Mouse (Mus musculus): ENCODE measurements around the gene Dtx1. TPM values are rescaled to one million over a fixed set of nuclear protein-coding genes. Genes with fewer than 3 reads are reported as not detected.

Gene Dtx1
- polyA plus RNA-seq (2016; fragmentation: Nextera tagmentation; extraction: Ambion mirVana) = 1.3 and 2.0 TPM in 2 replicates

- H3K4me3 ChIP-seq = peak within 1 kb of the TSS; percentile 64
- no peaks in the 10 kb centered on the region for H3K36me3 ChIP-seq (replicated peaks)
- H3K9me3 ChIP-seq = no peaks in the 10 kb centered on the region
- DNase-seq (ENCODE audit: extremely low spot score, low spot score) = no peak
- peaks cover 94% of the 10 kb centered on the region for H3K27me3 ChIP-seq (ENCODE audit: poor library complexity, severe bottlenecking)
- peaks cover 38% of the 10 kb centered on the region for H3K4me1 ChIP-seq
- H3K27ac ChIP-seq = peak within 1 kb of the TSS; percentile 75
- 32% methylated on average over 3 of the region's 3 CpGs for WGBS
Measured at GRCm38 (mm10) chr5:120711827-120712226, at the start of gene Dtx1. Gene Dtx1, minus strand, starts transcription at chr5:120711927.

GRCm38 (mm10) chr5:120754215-120754614 is 42.5 kb upstream of the Dtx1 start:
- Histone ChIP-seq H3K36me3 (replicated peaks) (no peaks in the 10 kb centered on the region), H3K4me1 (no peaks in the 10 kb centered on the region), H3K9me3 (no peaks in the 10 kb centered on the region), H3K4me3 (no peak overlapping the region), H3K27me3 (ENCODE audit: poor library complexity, severe bottlenecking) (no peaks in the 10 kb centered on the region), H3K27ac (no peak overlapping the region)
- 95% methylated on average over 4 of the region's 4 CpGs for WGBS
- no peak for DNase-seq (ENCODE audit: extremely low spot score, low spot score)

- H3K27ac ChIP-seq = no peak overlapping the region
- no peak overlapping the region for H3K4me3 ChIP-seq
- WGBS = 83% methylated on average over 3 of the region's 3 CpGs
- H3K36me3 ChIP-seq (replicated peaks) = no peaks in the 10 kb centered on the region
- no peaks in the 10 kb centered on the region for H3K4me1 ChIP-seq
- H3K9me3 ChIP-seq = no peaks in the 10 kb centered on the region
- DNase-seq (ENCODE audit: extremely low spot score, low spot score) = no peak
- H3K27me3 ChIP-seq (ENCODE audit: poor library complexity, severe bottlenecking) = no peaks in the 10 kb centered on the region
Measured at GRCm38 (mm10) chr5:120752786-120753185, 41.1 kb upstream of the Dtx1 start.

- Histone ChIP-seq H3K27ac (no peak overlapping the region), H3K9me3 (no peaks in the 10 kb centered on the region), H3K4me3 (no peak overlapping the region), H3K27me3 (ENCODE audit: poor library complexity, severe bottlenecking) (no peaks in the 10 kb centered on the region), H3K36me3 (replicated peaks) (no peaks in the 10 kb centered on the region), H3K4me1 (no peaks in the 10 kb centered on the region)
- WGBS = 75% methylated on average over 3 of the region's 3 CpGs
- no peak for DNase-seq (ENCODE audit: extremely low spot score, low spot score)
Measured at GRCm38 (mm10) chr5:120751206-120751605, 39.5 kb upstream of the Dtx1 start.

- H3K4me1 ChIP-seq = no peaks in the 10 kb centered on the region
- WGBS = 67% methylated on average over 5 of the region's 5 CpGs
Measured at GRCm38 (mm10) chr5:120749688-120750087, 38.0 kb upstream of the Dtx1 start, which contains the start of gene Oas2. Gene Oas2, minus strand, starts transcription at chr5:120749853.

GRCm38 (mm10) chr5:120746451-120746850 is 34.7 kb upstream of the Dtx1 start:
- H3K4me3 ChIP-seq = no peak overlapping the region
- DNase-seq (ENCODE audit: extremely low spot score, low spot score) = peak; percentile 25
- H3K27me3 ChIP-seq (ENCODE audit: poor library complexity, severe bottlenecking) = no peaks in the 10 kb centered on the region
- 21% methylated on average over 5 of the region's 5 CpGs for whole genome bisulfite sequencing
- no peaks in the 10 kb centered on the region for H3K36me3 ChIP-seq (replicated peaks)
- H3K27ac ChIP-seq = no peak overlapping the region
- H3K9me3 ChIP-seq = no peaks in the 10 kb centered on the region
- H3K4me1 ChIP-seq = no peaks in the 10 kb centered on the region

More at GRCm38 (mm10) chr5:120749688-120750087, 38.0 kb upstream of the Dtx1 start, which contains the start of gene Oas2:
- no peaks in the 10 kb centered on the region for H3K36me3 ChIP-seq (replicated peaks)
- H3K4me3 ChIP-seq = no peak within 1 kb of the TSS
- H3K27me3 ChIP-seq (ENCODE audit: poor library complexity, severe bottlenecking) = no peaks in the 10 kb centered on the region
- no peaks in the 10 kb centered on the region for H3K9me3 ChIP-seq
- no peak within 1 kb of the TSS for H3K27ac ChIP-seq
- DNase-seq (ENCODE audit: extremely low spot score, low spot score) = no peak

GRCm38 (mm10) chr5:120742125-120742524 is 30.4 kb upstream of the Dtx1 start:
- no peak overlapping the region for H3K27ac ChIP-seq
- H3K9me3 ChIP-seq = no peaks in the 10 kb centered on the region
- DNase-seq (ENCODE audit: extremely low spot score, low spot score) = peak; percentile 33
- H3K27me3 ChIP-seq (ENCODE audit: poor library complexity, severe bottlenecking) = no peaks in the 10 kb centered on the region
- 33% methylated on average over 4 of the region's 4 CpGs for WGBS
- H3K4me3 ChIP-seq = no peak overlapping the region
- H3K36me3 ChIP-seq (replicated peaks) = no peaks in the 10 kb centered on the region
- H3K4me1 ChIP-seq = no peaks in the 10 kb centered on the region

- Histone ChIP-seq H3K27ac (no peak overlapping the region), H3K4me1 (peaks cover 14% of the 10 kb centered on the region), H3K4me3 (no peak overlapping the region), H3K27me3 (ENCODE audit: poor library complexity, severe bottlenecking) (no peaks in the 10 kb centered on the region), H3K9me3 (no peaks in the 10 kb centered on the region), H3K36me3 (replicated peaks) (no peaks in the 10 kb centered on the region)
- no peak for DNase-seq (ENCODE audit: extremely low spot score, low spot score)
- WGBS = 66% methylated on average over 14 of the region's 14 CpGs
Measured at GRCm38 (mm10) chr5:120734380-120734990, 22.8 kb upstream of the Dtx1 start.

- no peaks in the 10 kb centered on the region for H3K27me3 ChIP-seq (ENCODE audit: poor library complexity, severe bottlenecking)
- no peaks in the 10 kb centered on the region for H3K36me3 ChIP-seq (replicated peaks)
- 88% methylated on average over 3 of the region's 3 CpGs for WGBS
- no peak overlapping the region for H3K4me3 ChIP-seq
- H3K27ac ChIP-seq = no peak overlapping the region
- H3K4me1 ChIP-seq = peaks cover 14% of the 10 kb centered on the region
- no peaks in the 10 kb centered on the region for H3K9me3 ChIP-seq
- no peak for DNase-seq (ENCODE audit: extremely low spot score, low spot score)
Measured at GRCm38 (mm10) chr5:120733696-120734095, 22.0 kb upstream of the Dtx1 start.

- Histone ChIP-seq H3K36me3 (replicated peaks) (no peaks in the 10 kb centered on the region), H3K4me3 (no peak overlapping the region), H3K9me3 (no peaks in the 10 kb centered on the region), H3K27ac (no peak overlapping the region), H3K27me3 (ENCODE audit: poor library complexity, severe bottlenecking) (no peaks in the 10 kb centered on the region), H3K4me1 (peaks cover 14% of the 10 kb centered on the region)
- no peak for DNase-seq (ENCODE audit: extremely low spot score, low spot score)
- 57% methylated on average over 1 of the region's 1 CpGs for WGBS
Measured at GRCm38 (mm10) chr5:120732740-120733139, 21.0 kb upstream of the Dtx1 start.

GRCm38 (mm10) chr5:120729319-120729718 is 17.6 kb upstream of the Dtx1 start:
- H3K9me3 ChIP-seq = no peaks in the 10 kb centered on the region
- H3K27me3 ChIP-seq (ENCODE audit: poor library complexity, severe bottlenecking) = no peaks in the 10 kb centered on the region
- peaks cover 6% of the 10 kb centered on the region for H3K4me1 ChIP-seq
- H3K27ac ChIP-seq = no peak overlapping the region
- H3K4me3 ChIP-seq = no peak overlapping the region
- WGBS = 88% methylated on average over 10 of the region's 10 CpGs
- no peaks in the 10 kb centered on the region for H3K36me3 ChIP-seq (replicated peaks)
- DNase-seq (ENCODE audit: extremely low spot score, low spot score) = no peak

- Histone ChIP-seq H3K4me3 (no peak overlapping the region), H3K9me3 (no peaks in the 10 kb centered on the region), H3K27ac (no peak overlapping the region), H3K27me3 (ENCODE audit: poor library complexity, severe bottlenecking) (no peaks in the 10 kb centered on the region), H3K36me3 (replicated peaks) (no peaks in the 10 kb centered on the region), H3K4me1 (peaks cover 6% of the 10 kb centered on the region; the same call in 1 of the 2 replicates)
- 67% methylated on average over 12 of the region's 12 CpGs for WGBS
- no peak for DNase-seq (ENCODE audit: extremely low spot score, low spot score)
Measured at GRCm38 (mm10) chr5:120725811-120726455, 14.2 kb upstream of the Dtx1 start.

- Histone ChIP-seq H3K27me3 (ENCODE audit: poor library complexity, severe bottlenecking) (peaks cover 3% of the 10 kb centered on the region; the same call in 1 of the 2 replicates), H3K4me3 (no peak overlapping the region), H3K4me1 (peaks cover 14% of the 10 kb centered on the region), H3K9me3 (no peaks in the 10 kb centered on the region), H3K36me3 (replicated peaks) (no peaks in the 10 kb centered on the region), H3K27ac (no peak overlapping the region)
- WGBS = 60% methylated on average over 7 of the region's 7 CpGs
- no peak for DNase-seq (ENCODE audit: extremely low spot score, low spot score)
Measured at GRCm38 (mm10) chr5:120721005-120721404, 9.3 kb upstream of the Dtx1 start.

All from forebrain, embryonic 10.5 days (tissue).